8 mouse cellular contexts compared by ENCODE assay signal in genomic region chr9:44288959-44289291, GRCm38 (mm10). TPM values are rescaled to one million over a fixed set of nuclear protein-coding genes. Genes with fewer than 3 reads are reported as not detected.
DNase-seq lines count a peak whose midpoint lies in the region; ATAC-seq and TF ChIP-seq lines count a peak whose summit lies in the region.

No protein-coding gene starts in this region.

- 0 out of 2 replicates have a peak, but pooled peaks have one; percentile 11 for ATAC-seq in stomach, embryonic 15.5 days (ENCODE audit: insufficient read depth, low FRiP score, low read depth)
- no peak for ATAC-seq in stomach, postnatal 0 days (ENCODE audit: low FRiP score, low TSS enrichment)
- ATAC-seq in liver, embryonic 12.5 days: peak; percentile 52
- no peak for ATAC-seq in inflammation-experienced regulatory T-cells, adult 6 months

- TF ChIP-seq EP300 in stomach, postnatal 0 days (optimal IDR thresholded peaks at IDR 0.05): no peak

- no peak overlapping the region for H3K27ac ChIP-seq in stomach, embryonic 15.5 days
- no peak overlapping the region for H3K27ac ChIP-seq in stomach, postnatal 0 days (replicated peaks)
- peak overlapping the region; percentile 97 for H3K27ac ChIP-seq in liver, embryonic 12.5 days

- 0 out of 2 replicates have a peak, but pooled peaks cover 10% of the 10 kb centered on the region for H3K27me3 ChIP-seq in stomach, embryonic 15.5 days (replicated peaks)
- H3K27me3 ChIP-seq in stomach, postnatal 0 days (ENCODE audit: control insufficient read depth, insufficient read depth, low read length): no peaks in the 10 kb centered on the region
- peaks cover 19% of the 10 kb centered on the region for H3K27me3 ChIP-seq in liver, embryonic 12.5 days (replicated peaks)

- 16% methylated on average over 11 of the region's 11 CpGs for whole genome bisulfite sequencing in stomach, embryonic 15.5 days
- 18% methylated on average over 11 of the region's 11 CpGs for WGBS in stomach, postnatal 0 days
- WGBS in liver, embryonic 12.5 days (ENCODE audit: insufficient replicate concordance): 7% methylated on average over 11 of the region's 11 CpGs

- H3K9me3 ChIP-seq in stomach, embryonic 15.5 days: no peaks in the 10 kb centered on the region
- no peaks in the 10 kb centered on the region for H3K9me3 ChIP-seq in stomach, postnatal 0 days (ENCODE audit: control insufficient read depth, low read length)
- H3K9me3 ChIP-seq in liver, embryonic 12.5 days (replicated peaks): peaks cover 5% of the 10 kb centered on the region

- H3K4me3 ChIP-seq in stomach, embryonic 15.5 days (replicated peaks): 0 out of 2 replicates have a peak overlapping the region, but pooled peaks have one; percentile 66
- no peak overlapping the region; the same call in 1 of the 2 replicates for H3K4me3 ChIP-seq in stomach, postnatal 0 days (ENCODE audit: low read depth, low read length)
- H3K4me3 ChIP-seq in liver, embryonic 12.5 days: peak overlapping the region; percentile 90

- DNase-seq in adrenal gland, postnatal 14 days: peak; percentile 27
- no peak for DNase-seq in adrenal gland, adult 18-20 months (ENCODE audit: low spot score in 2 of 2)
- DNase-seq in stomach, postnatal 0 days (ENCODE audit: low spot score): no peak
- peak; percentile 34 for DNase-seq in yolk sac, embryonic 10.5 days (ENCODE audit: low spot score)
- DNase-seq in left cerebral cortex, postnatal 10 days (ENCODE audit: extremely low spot score in 1 of 2, low spot score in 2 of 2): no peak

- peaks cover 21% of the 10 kb centered on the region for H3K36me3 ChIP-seq in stomach, embryonic 15.5 days
- peaks cover 4% of the 10 kb centered on the region; the same call in 1 of the 2 replicates for H3K36me3 ChIP-seq in stomach, postnatal 0 days (ENCODE audit: control insufficient read depth, insufficient read depth, low read length)
- H3K36me3 ChIP-seq in liver, embryonic 12.5 days: peaks cover 53% of the 10 kb centered on the region

- intact Hi-C loops in left cerebral cortex, postnatal 10 days (cut with DNase I): no loop called here

- H3K9ac ChIP-seq in stomach, embryonic 15.5 days: no peak overlapping the region
- no peak overlapping the region for H3K9ac ChIP-seq in stomach, postnatal 0 days (ENCODE audit: low read length)
- peak overlapping the region; percentile 98 for H3K9ac ChIP-seq in liver, embryonic 12.5 days

- peak overlapping the region; percentile 98 for H3K4me2 ChIP-seq in stomach, embryonic 15.5 days
- H3K4me2 ChIP-seq in stomach, postnatal 0 days (replicated peaks; ENCODE audit: low read depth): no peak overlapping the region
- peak overlapping the region; percentile 92 for H3K4me2 ChIP-seq in liver, embryonic 12.5 days

- no peak for TF ChIP-seq CTCF in stomach, postnatal 0 days (IDR thresholded peaks at IDR 0.05; ENCODE audit: low read depth)

- peaks cover 26% of the 10 kb centered on the region for H3K4me1 ChIP-seq in stomach, embryonic 15.5 days
- H3K4me1 ChIP-seq in stomach, postnatal 0 days (replicated peaks; ENCODE audit: control insufficient read depth, insufficient read depth): no peaks in the 10 kb centered on the region
- peaks cover 60% of the 10 kb centered on the region for H3K4me1 ChIP-seq in liver, embryonic 12.5 days

RNA-seq across cellular contexts. Expression of gene Abcg4, which starts 0.5 kb away (rescaled TPM):
- total RNA-seq in adrenal gland, postnatal 14 days (2021): 19.0 and 28.8 TPM in 2 replicates
- 10 to 100 TPM; 16.1 to 30.7 TPM for total RNA-seq in adrenal gland, adult 18-20 months (2021)
- polyA plus RNA-seq in stomach, embryonic 15.5 days (2015; fragmentation: Nextera tagmentation; extraction: Ambion mirVana): 4.6 and 5.1 TPM in 2 replicates
- 1.4 TPM in 2 replicates for polyA plus RNA-seq in stomach, postnatal 0 days (2015; fragmentation: Nextera tagmentation; extraction: Ambion mirVana)
- polyA plus RNA-seq in liver, embryonic 12.5 days (2016; fragmentation: Nextera tagmentation; extraction: Ambion mirVana): 20.1 and 21.7 TPM in 2 replicates
- total RNA-seq in left cerebral cortex, postnatal 10 days (2021): 10 to 100 TPM; 68.0 to 73.2 TPM
- polyA plus RNA-seq in inflammation-experienced regulatory T-cells, adult 6 months (2017; shearing (Covaris generic)): not detected

RNA-seq across cellular contexts. Expression of gene Hinfp, which starts 16.5 kb away (rescaled TPM):
- total RNA-seq in adrenal gland, postnatal 14 days (2021): 20.3 and 22.1 TPM in 2 replicates
- 10 to 100 TPM; 18.3 to 22.6 TPM for total RNA-seq in adrenal gland, adult 18-20 months (2021)
- polyA plus RNA-seq in stomach, embryonic 15.5 days (2015; fragmentation: Nextera tagmentation; extraction: Ambion mirVana): 20.3 and 21.4 TPM in 2 replicates
- polyA plus RNA-seq in stomach, postnatal 0 days (2015; fragmentation: Nextera tagmentation; extraction: Ambion mirVana): 8.9 and 9.4 TPM in 2 replicates
- 16.2 and 17.2 TPM in 2 replicates for polyA plus RNA-seq in liver, embryonic 12.5 days (2016; fragmentation: Nextera tagmentation; extraction: Ambion mirVana)
- 10 to 100 TPM; 27.1 to 28.3 TPM for total RNA-seq in left cerebral cortex, postnatal 10 days (2021)
- 10 to 100 TPM; 16.2 to 24.6 (median 18.9) TPM for polyA plus RNA-seq in inflammation-experienced regulatory T-cells, adult 6 months (2017; shearing (Covaris generic))

RNA-seq across cellular contexts. Expression of gene Nlrx1, which starts 20.5 kb away (rescaled TPM):
- 17.6 and 20.7 TPM in 2 replicates for total RNA-seq in adrenal gland, postnatal 14 days (2021)
- total RNA-seq in adrenal gland, adult 18-20 months (2021): 10 to 100 TPM; 14.0 to 17.1 TPM
- 8.9 TPM in 2 replicates for polyA plus RNA-seq in stomach, embryonic 15.5 days (2015; fragmentation: Nextera tagmentation; extraction: Ambion mirVana)
- 9.2 and 10.7 TPM in 2 replicates for polyA plus RNA-seq in stomach, postnatal 0 days (2015; fragmentation: Nextera tagmentation; extraction: Ambion mirVana)
- 3.6 and 4.0 TPM in 2 replicates for polyA plus RNA-seq in liver, embryonic 12.5 days (2016; fragmentation: Nextera tagmentation; extraction: Ambion mirVana)
- 10 to 100 TPM; 11.9 to 14.8 TPM for total RNA-seq in left cerebral cortex, postnatal 10 days (2021)
- polyA plus RNA-seq in inflammation-experienced regulatory T-cells, adult 6 months (2017; shearing (Covaris generic)): 10 to 100 TPM in 1 of 3 experiments, 1 to 10 TPM in 2; 3.3 to 10.7 (median 4.1) TPM

RNA-seq across cellular contexts. Expression of gene C2cd2l, which starts 31.2 kb away (rescaled TPM):
- total RNA-seq in adrenal gland, postnatal 14 days (2021): 27.8 and 40.4 TPM in 2 replicates
- 10 to 100 TPM; 35.2 to 41.7 TPM for total RNA-seq in adrenal gland, adult 18-20 months (2021)
- polyA plus RNA-seq in stomach, embryonic 15.5 days (2015; fragmentation: Nextera tagmentation; extraction: Ambion mirVana): 7.9 and 10.1 TPM in 2 replicates
- polyA plus RNA-seq in stomach, postnatal 0 days (2015; fragmentation: Nextera tagmentation; extraction: Ambion mirVana): 7.4 and 7.5 TPM in 2 replicates
- 12.3 and 13.0 TPM in 2 replicates for polyA plus RNA-seq in liver, embryonic 12.5 days (2016; fragmentation: Nextera tagmentation; extraction: Ambion mirVana)
- total RNA-seq in left cerebral cortex, postnatal 10 days (2021): 100 to 1,000 TPM; 151 to 158 TPM
- 1 to 10 TPM; 1.7 to 3.1 (median 2.8) TPM for polyA plus RNA-seq in inflammation-experienced regulatory T-cells, adult 6 months (2017; shearing (Covaris generic))

RNA-seq across cellular contexts. Expression of gene Dpagt1, which starts 36.9 kb away (rescaled TPM):
- total RNA-seq in adrenal gland, postnatal 14 days (2021): 27.1 and 29.5 TPM in 2 replicates
- 10 to 100 TPM; 21.7 to 30.9 TPM for total RNA-seq in adrenal gland, adult 18-20 months (2021)
- polyA plus RNA-seq in stomach, embryonic 15.5 days (2015; fragmentation: Nextera tagmentation; extraction: Ambion mirVana): 33.2 and 33.5 TPM in 2 replicates
- polyA plus RNA-seq in stomach, postnatal 0 days (2015; fragmentation: Nextera tagmentation; extraction: Ambion mirVana): 26.9 and 27.8 TPM in 2 replicates
- 21.9 and 24.0 TPM in 2 replicates for polyA plus RNA-seq in liver, embryonic 12.5 days (2016; fragmentation: Nextera tagmentation; extraction: Ambion mirVana)
- 10 to 100 TPM; 15.5 to 17.9 TPM for total RNA-seq in left cerebral cortex, postnatal 10 days (2021)
- 10 to 100 TPM; 11.1 to 17.6 (median 13.1) TPM for polyA plus RNA-seq in inflammation-experienced regulatory T-cells, adult 6 months (2017; shearing (Covaris generic))

Comparison
In these comparisons a context has a peak if more than half of its experiments do, and no peak if none do; other contexts are left out.
1. DNase-seq: peak in adrenal gland, postnatal 14 days (single experiment) and yolk sac, embryonic 10.5 days (single experiment); none in adrenal gland, adult 18-20 months (0 of 2), stomach, postnatal 0 days (single experiment) and left cerebral cortex, postnatal 10 days (0 of 2).
2. ATAC-seq: peak in stomach, embryonic 15.5 days (single experiment) and liver, embryonic 12.5 days (single experiment); none in stomach, postnatal 0 days (single experiment) and inflammation-experienced regulatory T-cells, adult 6 months (single experiment).